Mouse (Mus musculus) embryonic fibroblast, embryonic 13.5 days (primary cell): ENCODE measurements around the gene Cdc26.

Source experiments
- CTCF ChIP-seq: IDR thresholded peaks from 2 replicates; pipeline ENCODE4 v1.5.1; 2011; ENCODE audit warnings: mild to moderate bottlenecking, control low read depth, low read length, moderate library complexity, borderline replicate concordance; ENCODE audit not compliant: insufficient read depth
- POLR2A ChIP-seq: IDR thresholded peaks from 2 replicates; pipeline ENCODE4 v1.6.1; 2011; ENCODE audit warnings: low read depth, mild to moderate bottlenecking, control low read depth, low read length, moderate library complexity

- TF ChIP-seq CTCF (no peak), POLR2A (no peak)
These were observed 15.0 kb downstream of the Cdc26 start for GRCm38 (mm10) chr4:62393459-62393858.
